Mouse (Mus musculus) C2C12 (cell line): ENCODE results near the gene Nol9.

ENCODE experiments used
- CEBPB ChIP-seq: IDR thresholded peaks from one replicate; pipeline ENCODE4 v1.6.1; 2011; ENCODE audit warnings: low read depth, mild to moderate bottlenecking, control low read depth, moderate library complexity
- CTCF ChIP-seq: IDR thresholded peaks from one replicate; pipeline ENCODE4 v1.5.1; 2011; ENCODE audit not compliant: control insufficient read depth, insufficient read depth, insufficient read length
- MYOD1 ChIP-seq: IDR thresholded peaks from one replicate; pipeline ENCODE4 v1.6.1; 2011; ENCODE audit warnings: low read depth; ENCODE audit not compliant: control insufficient read depth, insufficient read length

- TF ChIP-seq CTCF (peak; percentile 95), MYOD1 (no peak), CEBPB (no peak)
These were observed 57.1 kb downstream of the Nol9 start for GRCm38 (mm10) chr4:152095937-152096910.
